Mouse (Mus musculus) hindbrain, embryonic 14.5 days (tissue): ENCODE data around the gene Irs3. TPM values are rescaled to one million over a fixed set of nuclear protein-coding genes. Genes with fewer than 3 reads are reported as not detected.

ENCODE experiments used
- polyA plus RNA-seq: library from polyadenylated mRNA; unstranded; fragments of >200 nt; fragmentation: Nextera tagmentation; extraction: Ambion mirVana; gene quantifications from 2 replicates; pipeline ENCODE4 v1.2.1, GENCODE M21; 2014

Irs3 gene
- polyA plus RNA-seq, 1 experiment from 2014 or later: 0.15 TPM

Other genes starting within 250 kb of the Irs3 start
- 0.14 and 0.17 TPM in 2 replicates for gene Zan, start 168.7 kb downstream of the Irs3 start, polyA plus RNA-seq
- gene Pop7, start 143.2 kb downstream of the Irs3 start, polyA plus RNA-seq: 78.4 and 87.3 TPM in 2 replicates
- 14.2 and 16.0 TPM in 2 replicates for gene Gigyf1, start 127.2 kb downstream of the Irs3 start, polyA plus RNA-seq
- gene Epo, start 112.5 kb downstream of the Irs3 start, polyA plus RNA-seq: not detected in 2 replicates
- 593 and 621 TPM in 2 replicates for gene Gnb2, start 112.2 kb downstream of the Irs3 start, polyA plus RNA-seq
- 195 and 204 TPM in 2 replicates for gene Actl6b, start 92.2 kb downstream of the Irs3 start, polyA plus RNA-seq
- 5.3 and 5.6 TPM in 2 replicates for gene Tfr2, start 75.9 kb downstream of the Irs3 start, polyA plus RNA-seq
- 81.7 and 85.4 TPM in 2 replicates for gene Mospd3, start 44.7 kb downstream of the Irs3 start, polyA plus RNA-seq
- gene Pcolce, start 31.9 kb downstream of the Irs3 start, polyA plus RNA-seq: 23.9 and 28.5 TPM in 2 replicates
- gene Fbxo24, start 16.7 kb downstream of the Irs3 start, polyA plus RNA-seq: 0.12 TPM in 1 of 2 replicates, not detected in the other
- 19.0 and 23.4 TPM in 2 replicates for gene Lrch4, start 16.6 kb downstream of the Irs3 start, polyA plus RNA-seq
- gene Gm20605, start 16.5 kb downstream of the Irs3 start, polyA plus RNA-seq: 5.3 and 6.5 TPM in 2 replicates
- gene Sap25, start 4.4 kb downstream of the Irs3 start, polyA plus RNA-seq: 4.9 and 5.8 TPM in 2 replicates
- gene Agfg2, start 39.0 kb upstream of the Irs3 start, polyA plus RNA-seq: 11.8 and 12.2 TPM in 2 replicates
- 14.2 and 18.8 TPM in 2 replicates for gene Nyap1, start 95.9 kb upstream of the Irs3 start, polyA plus RNA-seq
- gene Tsc22d4, start 100.0 kb upstream of the Irs3 start, polyA plus RNA-seq: 67.6 and 72.8 TPM in 2 replicates
- 51.1 and 58.7 TPM in 2 replicates for gene Ppp1r35, start 133.1 kb upstream of the Irs3 start, polyA plus RNA-seq
- 11.0 and 11.7 TPM in 2 replicates for gene Mepce, start 141.9 kb upstream of the Irs3 start, polyA plus RNA-seq
- gene Zcwpw1, start 142.1 kb upstream of the Irs3 start, polyA plus RNA-seq: 7.9 and 8.3 TPM in 2 replicates
- gene Pilra, start 190.6 kb upstream of the Irs3 start, polyA plus RNA-seq: 0.40 and 0.62 TPM in 2 replicates
- gene Pilrb1, start 212.4 kb upstream of the Irs3 start, polyA plus RNA-seq: not detected in 2 replicates
- gene Pilrb2, start 226.1 kb upstream of the Irs3 start, polyA plus RNA-seq: not detected in 2 replicates